Mouse (Mus musculus): Measurements from ENCODE around the gene P4ha2. TPM values are rescaled to one million over a fixed set of nuclear protein-coding genes. Genes with fewer than 3 reads are reported as not detected.

P4ha2 gene
- polyA plus RNA-seq, 1 experiment from 2014 or later: 26.0 TPM

- H3K27me3 ChIP-seq (ENCODE audit: insufficient read depth, low read length): peaks cover 18% of the 10 kb centered on the region
- H3K27ac ChIP-seq (ENCODE audit: low read depth): peak within 1 kb of the TSS; percentile 27; the same call in 1 of the 2 replicates
- peak within 1 kb of the TSS; percentile 52 for H3K4me3 ChIP-seq (ENCODE audit: low read depth, low read length)
- peak within 1 kb of the TSS; percentile 59 for H3K9ac ChIP-seq
- H3K4me2 ChIP-seq: peak within 1 kb of the TSS; percentile 88
- H3K9me3 ChIP-seq (ENCODE audit: low read depth, low read length): no peaks in the 10 kb centered on the region
- peak; percentile 25; the same call in 1 of the 2 replicates for ATAC-seq (ENCODE audit: insufficient read depth)
- H3K36me3 ChIP-seq (ENCODE audit: insufficient read depth): no peaks in the 10 kb centered on the region
- 1% methylated on average over 60 of the region's 61 CpGs for WGBS
- DNase-seq: peak; percentile 52
- no peak for TF ChIP-seq CTCF (IDR thresholded peaks at IDR 0.05; ENCODE audit: low read depth)
- 0 out of 2 replicates have a peak, but pooled peaks cover 5% of the 10 kb centered on the region for H3K4me1 ChIP-seq (ENCODE audit: insufficient read depth)
These were observed 31.1 kb upstream of the P4ha2 start, which contains the start of gene Pdlim4 for GRCm38 (mm10) chr11:54068520-54069371. Pdlim4 (minus strand) TSS chr11:54069014.

- no peak for TF ChIP-seq CTCF (IDR thresholded peaks at IDR 0.05; ENCODE audit: low read depth)
These were observed 28.0 kb upstream of the P4ha2 start for GRCm38 (mm10) chr11:54071726-54072445.

GRCm38 (mm10) chr11:54073291-54073690, 26.6 kb upstream of the P4ha2 start:
- no peak overlapping the region for H3K27ac ChIP-seq (ENCODE audit: low read depth)
- ATAC-seq (ENCODE audit: insufficient read depth) (no peak), DNase-seq (no peak)
- no peaks in the 10 kb centered on the region for H3K36me3 ChIP-seq (ENCODE audit: insufficient read depth)
- no peak overlapping the region for H3K9ac ChIP-seq
- H3K4me2 ChIP-seq: no peak overlapping the region
- H3K4me3 ChIP-seq (ENCODE audit: low read depth, low read length): no peak overlapping the region
- H3K27me3 ChIP-seq (ENCODE audit: insufficient read depth, low read length): peaks cover 14% of the 10 kb centered on the region
- H3K4me1 ChIP-seq (ENCODE audit: insufficient read depth): 0 out of 2 replicates have a peak, but pooled peaks cover 5% of the 10 kb centered on the region
- 47% methylated on average over 4 of the region's 4 CpGs for WGBS
- no peaks in the 10 kb centered on the region for H3K9me3 ChIP-seq (ENCODE audit: low read depth, low read length)
- TF ChIP-seq CTCF (IDR thresholded peaks at IDR 0.05; ENCODE audit: low read depth): no peak

More at GRCm38 (mm10) chr11:54071726-54072445, 28.0 kb upstream of the P4ha2 start:
- 90% methylated on average over 5 of the region's 5 CpGs for WGBS
- no peak overlapping the region for H3K4me2 ChIP-seq
- no peak overlapping the region for H3K27ac ChIP-seq (ENCODE audit: low read depth)
- no peak for ATAC-seq (ENCODE audit: insufficient read depth)
- no peak overlapping the region for H3K4me3 ChIP-seq (ENCODE audit: low read depth, low read length)
- H3K9me3 ChIP-seq (ENCODE audit: low read depth, low read length): no peaks in the 10 kb centered on the region
- no peak overlapping the region for H3K9ac ChIP-seq
- peaks cover 14% of the 10 kb centered on the region for H3K27me3 ChIP-seq (ENCODE audit: insufficient read depth, low read length)
- 0 out of 2 replicates have a peak, but pooled peaks cover 5% of the 10 kb centered on the region for H3K4me1 ChIP-seq (ENCODE audit: insufficient read depth)
- DNase-seq: no peak
- H3K36me3 ChIP-seq (ENCODE audit: insufficient read depth): no peaks in the 10 kb centered on the region

- Histone ChIP-seq H3K9ac (no peak overlapping the region), H3K36me3 (ENCODE audit: insufficient read depth) (no peaks in the 10 kb centered on the region), H3K4me1 (ENCODE audit: insufficient read depth) (0 out of 2 replicates have a peak, but pooled peaks cover 5% of the 10 kb centered on the region), H3K9me3 (ENCODE audit: low read depth, low read length) (no peaks in the 10 kb centered on the region), H3K27ac (ENCODE audit: low read depth) (no peak overlapping the region), H3K4me3 (ENCODE audit: low read depth, low read length) (no peak overlapping the region), H3K4me2 (no peak overlapping the region), H3K27me3 (ENCODE audit: insufficient read depth, low read length) (peaks cover 1% of the 10 kb centered on the region)
- no peak for TF ChIP-seq CTCF (IDR thresholded peaks at IDR 0.05; ENCODE audit: low read depth)
- ATAC-seq (ENCODE audit: insufficient read depth) (no peak), DNase-seq (no peak)
- WGBS: 72% methylated on average over 6 of the region's 6 CpGs
These were observed 24.5 kb upstream of the P4ha2 start for GRCm38 (mm10) chr11:54075353-54075752.

GRCm38 (mm10) chr11:54076101-54076500, 23.8 kb upstream of the P4ha2 start:
- Histone ChIP-seq H3K9me3 (ENCODE audit: low read depth, low read length) (no peaks in the 10 kb centered on the region), H3K4me3 (ENCODE audit: low read depth, low read length) (no peak overlapping the region), H3K9ac (no peak overlapping the region), H3K36me3 (ENCODE audit: insufficient read depth) (no peaks in the 10 kb centered on the region), H3K4me2 (no peak overlapping the region), H3K27me3 (ENCODE audit: insufficient read depth, low read length) (no peaks in the 10 kb centered on the region; the same call in 1 of the 2 replicates), H3K27ac (ENCODE audit: low read depth) (no peak overlapping the region), H3K4me1 (ENCODE audit: insufficient read depth) (0 out of 2 replicates have a peak, but pooled peaks cover 5% of the 10 kb centered on the region)
- no peak for DNase-seq
- TF ChIP-seq CTCF (IDR thresholded peaks at IDR 0.05; ENCODE audit: low read depth): no peak
- 88% methylated on average over 1 of the region's 1 CpGs for WGBS
- ATAC-seq (ENCODE audit: insufficient read depth): no peak

GRCm38 (mm10) chr11:54080435-54080834, 19.5 kb upstream of the P4ha2 start:
- Histone ChIP-seq H3K36me3 (ENCODE audit: insufficient read depth) (no peaks in the 10 kb centered on the region), H3K4me1 (ENCODE audit: insufficient read depth) (no peaks in the 10 kb centered on the region), H3K27me3 (ENCODE audit: insufficient read depth, low read length) (no peaks in the 10 kb centered on the region), H3K9me3 (ENCODE audit: low read depth, low read length) (no peaks in the 10 kb centered on the region), H3K27ac (ENCODE audit: low read depth) (no peak overlapping the region), H3K4me3 (ENCODE audit: low read depth, low read length) (no peak overlapping the region), H3K4me2 (no peak overlapping the region), H3K9ac (no peak overlapping the region)
- ATAC-seq (ENCODE audit: insufficient read depth) (no peak), DNase-seq (no peak)
- TF ChIP-seq CTCF (IDR thresholded peaks at IDR 0.05; ENCODE audit: low read depth): no peak
- 25% methylated on average over 7 of the region's 7 CpGs for WGBS

- no peak overlapping the region for H3K27ac ChIP-seq (ENCODE audit: low read depth)
- ATAC-seq (ENCODE audit: insufficient read depth): no peak
- H3K9ac ChIP-seq: no peak overlapping the region
- WGBS: 91% methylated on average over 5 of the region's 5 CpGs
- no peak for DNase-seq
- H3K4me1 ChIP-seq (ENCODE audit: insufficient read depth): no peaks in the 10 kb centered on the region
- no peak overlapping the region for H3K4me2 ChIP-seq
- no peak overlapping the region for H3K4me3 ChIP-seq (ENCODE audit: low read depth, low read length)
- H3K36me3 ChIP-seq (ENCODE audit: insufficient read depth): no peaks in the 10 kb centered on the region
- H3K27me3 ChIP-seq (ENCODE audit: insufficient read depth, low read length): no peaks in the 10 kb centered on the region
- H3K9me3 ChIP-seq (ENCODE audit: low read depth, low read length): no peaks in the 10 kb centered on the region
- no peak for TF ChIP-seq CTCF (IDR thresholded peaks at IDR 0.05; ENCODE audit: low read depth)
These were observed 17.2 kb upstream of the P4ha2 start for GRCm38 (mm10) chr11:54082725-54083124.

All from lung, embryonic 14.5 days (tissue).